Mouse (Mus musculus): Measurements from ENCODE around the gene Tmem50a.

DNA sequence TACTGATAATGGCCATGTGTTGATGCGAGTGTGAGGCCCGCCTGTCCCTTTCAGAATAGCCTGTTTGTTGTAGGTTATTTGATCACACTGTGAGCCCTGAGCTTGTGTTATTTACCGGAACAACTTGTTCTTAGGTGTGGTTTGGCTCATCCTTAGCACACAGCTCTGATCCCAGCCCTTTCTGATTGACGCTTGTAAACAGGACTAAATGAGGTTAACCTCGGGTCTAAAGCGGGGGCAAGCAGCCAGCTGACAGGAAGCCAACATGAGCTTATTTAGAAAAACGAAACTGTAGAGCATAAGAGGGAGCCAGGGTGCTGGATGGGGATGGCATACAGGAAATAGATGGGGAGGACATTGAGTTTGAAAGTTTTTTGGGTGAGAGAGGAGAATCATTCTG lies 3.6 kb upstream of the Tmem50a start:
- TF ChIP-seq POLR2A (IDR thresholded peaks at IDR 0.05; ENCODE audit: low read depth, low read length) (no peak), CTCF (IDR thresholded peaks at IDR 0.05; ENCODE audit: borderline replicate concordance, insufficient read depth, low read length) (no peak)
